Mouse (Mus musculus): ENCODE results near the gene Tmem110.

Gene Tmem110

GRCm38 (mm10) chr14:30825476-30826131 is at the start of gene Tmem110:
Gene Tmem110 (plus strand): TSS chr14:30825590.
- in situ Hi-C loops (cut with MboI, MseI) = no loop called here

GRCm38 (mm10) chr14:30784614-30785013 is 40.8 kb upstream of the Tmem110 start:
- in situ Hi-C loops (cut with MboI, MseI) = no loop called here

GRCm38 (mm10) chr14:30789471-30789870 is 35.9 kb upstream of the Tmem110 start:
- in situ Hi-C loops (cut with MboI, MseI) = no loop called here

GRCm38 (mm10) chr14:30792871-30793270 is 32.5 kb upstream of the Tmem110 start:
- in situ Hi-C loops (cut with MboI, MseI) = no loop called here

GRCm38 (mm10) chr14:30801756-30802155 is 23.6 kb upstream of the Tmem110 start:
- in situ Hi-C loops (cut with MboI, MseI) = no loop called here

GRCm38 (mm10) chr14:30821136-30821535 is 4.3 kb upstream of the Tmem110 start:
- in situ Hi-C loops (cut with MboI, MseI) = no loop called here

- in situ Hi-C loops (cut with MboI, MseI) = no loop called here
Measured at GRCm38 (mm10) chr14:30824456-30824995, 864 bp upstream of the Tmem110 start.

GRCm38 (mm10) chr14:30825021-30825475 is 342 bp upstream of the Tmem110 start:
- in situ Hi-C loops (cut with MboI, MseI) = no loop called here

- in situ Hi-C loops (cut with MboI, MseI) = no loop called here
Measured at GRCm38 (mm10) chr14:30826174-30827140, 1.1 kb downstream of the Tmem110 start.

GRCm38 (mm10) chr14:30827480-30827879 is 2.1 kb downstream of the Tmem110 start:
- in situ Hi-C loops (cut with MboI, MseI) = no loop called here

GRCm38 (mm10) chr14:30828077-30828476 is 2.7 kb downstream of the Tmem110 start:
- in situ Hi-C loops (cut with MboI, MseI) = no loop called here

- in situ Hi-C loops (cut with MboI, MseI) = no loop called here
Measured at GRCm38 (mm10) chr14:30828635-30829460, 3.5 kb downstream of the Tmem110 start.

GRCm38 (mm10) chr14:30837416-30837996 is 12.1 kb downstream of the Tmem110 start:
- in situ Hi-C loops (cut with MboI, MseI) = no loop called here

- in situ Hi-C loops (cut with MboI, MseI) = no loop called here
Measured at GRCm38 (mm10) chr14:30843701-30844100, 18.3 kb downstream of the Tmem110 start.

- in situ Hi-C loops (cut with MboI, MseI) = loop anchor here in 1 of 2 experiments (5.0 kb wide), 1 partner anchor 668 kb away; no protein-coding TSS in a partner anchor
Measured at GRCm38 (mm10) chr14:30850504-30850903, 25.1 kb downstream of the Tmem110 start.

- in situ Hi-C loops (cut with MboI, MseI) = loop anchor here in 1 of 2 experiments (5.0 kb wide), 1 partner anchor 670 kb away; no protein-coding TSS in a partner anchor
Measured at GRCm38 (mm10) chr14:30852325-30852724, 26.9 kb downstream of the Tmem110 start.

- in situ Hi-C loops (cut with MboI, MseI) = no loop called here
Measured at GRCm38 (mm10) chr14:30855316-30855715, 29.9 kb downstream of the Tmem110 start.

- in situ Hi-C loops (cut with MboI, MseI) = no loop called here
Measured at GRCm38 (mm10) chr14:30856885-30857507, 31.6 kb downstream of the Tmem110 start.

GRCm38 (mm10) chr14:30857990-30858389 is 32.6 kb downstream of the Tmem110 start:
- in situ Hi-C loops (cut with MboI, MseI) = no loop called here

- in situ Hi-C loops (cut with MboI, MseI) = no loop called here
Measured at GRCm38 (mm10) chr14:30861421-30862125, 36.2 kb downstream of the Tmem110 start.

Measured in T-helper 17 cell (primary cell).